Mouse (Mus musculus): ENCODE results near the gene Aldh3b1.

DNA sequence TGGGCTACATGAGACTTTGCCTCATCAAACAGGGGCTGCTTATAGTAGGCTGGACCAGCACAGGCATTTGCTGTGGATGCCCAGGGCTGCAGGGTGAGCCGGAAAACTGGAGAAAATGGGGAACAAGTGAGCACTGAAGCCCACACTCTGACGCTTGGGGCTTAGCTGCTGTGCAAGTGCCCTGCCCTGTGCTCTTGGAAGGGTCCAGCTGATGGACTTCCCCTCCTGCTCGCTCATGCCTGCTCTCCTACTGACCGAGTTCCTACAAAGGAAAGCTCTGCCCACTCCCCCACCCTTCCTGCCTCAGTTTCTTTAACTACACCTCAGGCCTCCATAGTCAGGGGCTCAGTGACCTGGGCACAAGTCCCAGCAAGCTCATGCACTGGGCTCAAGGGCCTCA lies 1.6 kb downstream of the Aldh3b1 start:
- TF ChIP-seq POLR2A (IDR thresholded peaks at IDR 0.05; ENCODE audit: borderline replicate concordance, control insufficient read depth, low read depth, low read length), result no peak
- TF ChIP-seq CTCF (IDR thresholded peaks at IDR 0.05; ENCODE audit: control insufficient read depth, insufficient read depth, low read length), result no peak
